Mouse (Mus musculus) C2C12 (cell line): ENCODE results near the gene Tmed4.

Experiments used
- CEBPB ChIP-seq: IDR thresholded peaks from one replicate; pipeline ENCODE4 v1.6.1; 2011; ENCODE audit warnings: low read depth, mild to moderate bottlenecking, control low read depth, moderate library complexity
- CTCF ChIP-seq: IDR thresholded peaks from one replicate; pipeline ENCODE4 v1.5.1; 2011; ENCODE audit not compliant: control insufficient read depth, insufficient read depth, insufficient read length
- MYOG ChIP-seq: IDR thresholded peaks from one replicate; pipeline ENCODE4 v1.6.1; 2011; ENCODE audit not compliant: control insufficient read depth, insufficient read length; ENCODE audit errors: extremely low read depth

- no peak for TF ChIP-seq CTCF
- TF ChIP-seq CEBPB = no peak
- TF ChIP-seq MYOG = no peak
Measured at GRCm38 (mm10) chr11:6282940-6283339, 8.3 kb upstream of the Tmed4 start.
